Mouse (Mus musculus) colon, adult 2 months (tissue): ENCODE data around the gene Pdcd10. TPM values are rescaled to one million over a fixed set of nuclear protein-coding genes. Genes with fewer than 3 reads are reported as not detected.

Source experiments
- polyA plus RNA-seq: library from polyadenylated mRNA; depleted of rRNA; stranded (reverse); fragments of >200 nt; gene quantifications from 2 replicates; pipeline ENCODE4 v1.2.3, GENCODE M21; 2012; rRNA removed

The Pdcd10 gene
- polyA plus RNA-seq, result 1.5 and 2.6 TPM in 2 replicates

DNA sequence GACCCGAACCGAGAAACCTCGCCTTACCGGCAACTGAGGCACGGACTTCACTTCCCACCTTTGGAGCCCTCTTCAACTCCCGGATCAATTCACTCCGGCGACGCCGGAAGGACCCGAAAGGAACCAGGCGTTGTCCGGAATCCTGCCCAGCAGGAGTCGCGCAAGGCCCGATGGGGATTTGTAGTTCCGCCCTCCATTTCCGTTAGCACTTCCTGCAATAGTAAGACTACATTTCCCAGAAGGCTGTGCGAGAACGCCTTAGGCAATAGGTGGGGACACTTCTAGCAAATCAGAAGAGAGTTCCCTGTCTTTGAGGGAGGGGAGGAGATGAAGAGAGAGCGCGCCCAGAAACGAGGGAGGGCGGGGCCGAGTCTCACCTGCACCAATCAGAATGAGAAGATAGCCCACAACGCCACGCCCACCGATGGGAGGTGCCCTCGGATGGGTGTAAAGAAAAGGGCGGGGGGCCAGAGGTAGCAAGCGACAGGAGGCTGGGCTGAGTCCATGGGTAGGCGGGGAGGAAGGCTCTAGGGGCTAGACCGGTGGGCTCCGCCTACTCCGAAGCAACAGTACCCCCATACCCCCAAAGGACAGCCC is at the start of gene Pdcd10:
Gene Pdcd10, minus strand, starts transcription at position 162 of the 597 bp plus-strand sequence.

DNA sequence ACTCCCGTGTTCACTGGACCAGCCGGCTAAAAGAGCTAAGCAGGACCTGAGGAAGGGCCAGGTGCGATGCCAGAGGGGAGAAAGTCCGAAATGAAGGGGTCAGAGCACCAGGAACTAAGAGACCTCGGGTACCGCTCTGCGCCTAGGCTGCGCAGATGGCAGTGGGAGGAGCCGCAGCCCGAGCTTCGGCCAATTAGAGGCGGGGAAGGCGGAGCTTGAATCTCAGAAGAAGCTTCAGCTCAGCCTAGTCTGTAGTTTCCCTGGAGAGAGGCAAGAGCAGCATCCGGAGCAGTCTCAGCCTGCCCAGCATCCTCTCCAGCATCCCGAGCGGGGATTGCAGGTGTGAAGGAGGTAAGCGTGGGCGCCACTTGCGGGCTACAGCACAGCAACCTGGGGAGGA is 636 bp upstream of the Pdcd10 start, which contains the start of gene Serpini1:
Gene Serpini1, plus strand, starts transcription at position 256 of the 400 bp plus-strand sequence.

DNA sequence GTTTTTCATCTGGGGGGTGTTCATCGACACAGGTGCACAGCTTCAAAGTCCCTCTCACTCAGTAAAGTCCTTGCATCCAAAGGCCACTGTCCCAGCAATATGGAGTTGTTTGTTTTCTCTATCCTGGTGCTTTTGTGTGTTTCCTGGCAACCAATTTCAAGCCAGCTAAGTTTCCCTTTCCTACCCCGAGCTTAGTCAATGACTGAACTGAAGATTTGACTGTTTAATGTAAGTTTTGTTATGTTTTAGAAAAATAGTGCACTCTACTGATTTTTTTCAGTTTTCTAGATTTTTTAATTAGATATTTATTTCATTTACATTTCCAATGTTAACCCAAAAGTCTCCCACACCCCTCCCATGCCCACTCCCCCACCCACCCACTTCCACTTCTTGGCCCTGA is 74.6 kb downstream of the Pdcd10 start, which contains the start of gene Wdr49:
Gene Wdr49, minus strand, starts transcription at position 101 of the 400 bp plus-strand sequence.

Other genes with a start within 250 kb of the Pdcd10 start
- not detected in 2 replicates for gene Wdr49, start 74.7 kb downstream of the Pdcd10 start, polyA plus RNA-seq
- 0.15 and 0.23 TPM in 2 replicates for gene Serpini1, start 691 bp upstream of the Pdcd10 start, polyA plus RNA-seq
- not detected in 2 replicates for gene Gm29133, start 191.3 kb upstream of the Pdcd10 start, polyA plus RNA-seq